Mouse (Mus musculus) stomach, embryonic 15.5 days (tissue): Measurements from ENCODE around the gene Ccdc85b. TPM values are rescaled to one million over a fixed set of nuclear protein-coding genes. Genes with fewer than 3 reads are reported as not detected.
"Not testable (repeated sequence)": the region's sequence is repeated elsewhere in the genome, so short reads cannot be mapped to it uniquely, and the experiment has no call there.

Experiments used
- ATAC-seq: fragments of 200-750 bp; cut with Nextera tagmentation; 2 replicates; pipeline ENCODE4 v1.8.0; 2017; ENCODE audit warnings: low read depth, moderate number of reproducible peaks, moderate TSS enrichment; ENCODE audit not compliant: insufficient read depth, low FRiP score
- H3K27ac ChIP-seq: fragments of 300-500 bp; sonication (generic); 2 replicates; pipeline ENCODE4 v1.5.1; 2015; ENCODE audit warnings: mild to moderate bottlenecking, inconsistent platforms
- H3K27me3 ChIP-seq: fragments of 300-500 bp; sonication (generic); replicated peaks from 2 replicates; pipeline ENCODE4 v1.6.1; 2015; ENCODE audit warnings: inconsistent platforms
- H3K36me3 ChIP-seq: fragments of 300-500 bp; sonication (generic); 2 replicates; pipeline ENCODE4 v1.6.1; 2015; ENCODE audit warnings: inconsistent platforms
- H3K4me1 ChIP-seq: fragments of 300-500 bp; sonication (generic); 2 replicates; pipeline ENCODE4 v1.6.1; 2015; ENCODE audit warnings: inconsistent platforms
- H3K4me2 ChIP-seq: fragments of 300-500 bp; sonication (generic); 2 replicates; pipeline ENCODE4 v1.6.1; 2015; ENCODE audit warnings: mild to moderate bottlenecking, inconsistent platforms
- H3K4me3 ChIP-seq: fragments of 300-500 bp; sonication (generic); replicated peaks from 2 replicates; pipeline ENCODE4 v1.5.1; 2015; ENCODE audit warnings: inconsistent platforms
- H3K9ac ChIP-seq: fragments of 300-500 bp; sonication (generic); 2 replicates; pipeline ENCODE4 v1.6.1; 2015; ENCODE audit warnings: inconsistent platforms
- H3K9me3 ChIP-seq: fragments of 300-500 bp; sonication (generic); 2 replicates; pipeline ENCODE4 v1.6.1; 2016; ENCODE audit warnings: inconsistent platforms
- WGBS: fragments of 180-500 bp; shearing (Covaris S2); methylation state at CpG from one replicate; pipeline ENCODE4 v1.1.7; 2015; 5-methylcytosine and 5-hydroxymethylcytosine counted together
- polyA plus RNA-seq: library from polyadenylated mRNA; unstranded; fragments of >200 nt; fragmentation: Nextera tagmentation; extraction: Ambion mirVana; gene quantifications from 2 replicates; pipeline ENCODE4 v1.2.1, GENCODE M21; 2015

The Ccdc85b gene
- polyA plus RNA-seq, 1 experiment from 2014 or later = 11.9 TPM

DNA sequence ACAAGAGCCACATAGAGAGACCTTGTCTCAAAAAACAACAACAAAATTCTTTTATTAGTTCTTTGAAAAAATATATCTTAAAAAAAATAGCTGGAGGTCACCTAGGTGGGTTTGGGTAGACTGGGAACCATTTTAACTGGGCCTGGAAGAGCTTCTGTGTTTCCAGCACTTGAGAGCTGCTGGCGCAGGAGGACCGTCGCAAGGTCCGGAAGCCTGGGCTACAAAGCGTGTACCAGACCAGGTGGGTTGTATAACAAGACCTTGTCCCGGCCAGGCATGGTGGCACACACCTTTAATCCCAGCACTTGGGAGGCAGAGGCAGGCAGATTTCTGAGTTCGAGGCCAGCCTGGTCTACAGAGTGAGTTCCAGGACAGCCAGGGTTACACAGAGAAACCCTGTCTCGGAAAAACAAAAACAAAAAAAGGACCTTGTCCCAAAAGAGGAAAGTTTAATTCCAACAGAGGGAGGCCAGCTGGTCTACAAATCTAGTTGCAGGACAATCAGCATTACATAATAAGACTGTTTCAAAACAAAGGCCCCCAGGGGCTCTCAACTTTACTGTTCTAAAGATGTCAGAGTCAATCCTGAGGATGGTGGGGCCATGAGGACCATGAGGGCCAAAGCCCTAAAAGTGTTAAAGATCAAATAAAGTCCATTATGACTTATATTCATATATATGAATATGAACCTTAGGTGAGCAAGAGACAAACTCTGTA is 38.8 kb downstream of the Ccdc85b start:
- Histone ChIP-seq H3K27me3 (no peaks in the 10 kb centered on the region), H3K9me3 (no peaks in the 10 kb centered on the region), H3K4me3 (no peak overlapping the region), H3K9ac (no peak overlapping the region), H3K4me1 (peaks cover 12% of the 10 kb centered on the region), H3K27ac (no peak overlapping the region), H3K4me2 (no peak overlapping the region), H3K36me3 (peaks cover 13% of the 10 kb centered on the region)
- ATAC-seq = no peak
- 91% methylated on average over 8 of the region's 8 CpGs for WGBS

DNA sequence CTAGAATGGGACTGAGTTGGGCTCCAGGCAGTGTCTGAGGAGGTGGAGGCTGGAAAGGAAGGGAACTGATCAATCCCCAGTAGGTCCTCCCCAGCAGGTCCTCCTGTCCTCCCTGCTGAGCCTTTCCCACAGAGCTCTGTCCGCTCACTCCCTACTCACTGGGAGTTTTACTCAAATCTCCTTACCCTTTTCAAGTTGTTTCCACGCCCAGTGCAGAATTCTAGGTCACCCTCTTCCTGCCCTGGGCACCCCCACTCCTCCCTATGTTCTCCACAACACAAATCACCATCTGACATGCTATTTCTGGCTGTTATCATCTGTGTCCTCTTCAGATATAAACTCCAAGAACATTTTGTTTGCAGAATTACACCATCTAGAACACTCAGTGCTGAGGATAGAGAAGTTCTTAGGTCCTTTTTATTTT is 43.1 kb downstream of the Ccdc85b start:
- no peak for ATAC-seq
- no peak overlapping the region for H3K27ac ChIP-seq
- H3K4me2 ChIP-seq = no peak overlapping the region
- H3K4me1 ChIP-seq = 0 out of 2 replicates have a peak, but pooled peaks cover 4% of the 10 kb centered on the region
- no peaks in the 10 kb centered on the region for H3K36me3 ChIP-seq
- H3K4me3 ChIP-seq = no peak overlapping the region
- 48% methylated on average over 2 of the region's 2 CpGs for WGBS
- H3K27me3 ChIP-seq = no peaks in the 10 kb centered on the region
- H3K9me3 ChIP-seq = no peaks in the 10 kb centered on the region
- H3K9ac ChIP-seq = no peak overlapping the region

DNA sequence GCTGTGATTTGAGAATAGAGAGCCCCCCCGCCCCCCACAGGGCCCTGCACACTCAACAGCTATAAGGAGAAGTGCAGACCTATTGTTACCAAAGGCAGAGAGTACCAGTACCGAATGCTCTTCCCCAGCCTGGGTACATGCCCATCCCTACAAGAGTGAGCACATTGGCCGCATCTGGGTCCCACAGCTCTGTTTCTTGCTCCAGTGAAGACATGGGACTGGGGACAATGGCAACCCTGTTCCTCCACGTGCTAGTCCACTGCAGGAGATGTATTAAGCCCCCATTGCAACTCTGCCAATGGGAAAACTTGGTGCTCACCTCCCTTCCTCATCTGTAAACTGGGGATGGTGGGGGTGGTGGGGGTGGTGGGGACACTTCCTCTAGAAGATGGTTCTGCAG is 43.9 kb downstream of the Ccdc85b start:
- no peaks in the 10 kb centered on the region for H3K9me3 ChIP-seq
- H3K4me1 ChIP-seq = 0 out of 2 replicates have a peak, but pooled peaks cover 4% of the 10 kb centered on the region
- no peak for ATAC-seq
- H3K36me3 ChIP-seq = no peaks in the 10 kb centered on the region
- no peaks in the 10 kb centered on the region for H3K27me3 ChIP-seq
- no peak overlapping the region for H3K4me2 ChIP-seq
- H3K27ac ChIP-seq = no peak overlapping the region
- H3K4me3 ChIP-seq = no peak overlapping the region
- H3K9ac ChIP-seq = no peak overlapping the region
- WGBS = 80% methylated on average over 4 of the region's 4 CpGs

DNA sequence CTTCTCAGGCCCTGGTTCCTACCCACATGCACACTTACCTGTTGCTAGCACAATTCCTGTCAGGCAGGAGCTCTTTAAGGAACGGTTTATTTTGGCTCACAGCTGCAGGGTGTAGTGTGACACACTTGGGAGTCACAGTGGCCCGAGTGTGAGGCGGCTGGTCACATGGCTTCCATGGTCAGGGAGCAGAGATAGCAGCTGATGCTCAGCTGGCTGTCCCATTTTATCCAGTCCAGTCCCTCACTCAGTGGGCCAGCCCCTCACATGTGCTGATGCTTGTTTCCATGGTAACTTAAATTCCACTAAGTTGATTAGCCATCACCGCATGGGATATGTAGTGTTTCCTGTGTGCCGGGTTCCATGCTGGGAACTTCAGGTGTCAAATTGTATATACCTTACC is 45.7 kb downstream of the Ccdc85b start:
- Histone ChIP-seq H3K27me3 (no peaks in the 10 kb centered on the region), H3K9ac (no peak overlapping the region), H3K4me3 (no peak overlapping the region), H3K27ac (no peak overlapping the region), H3K4me1 (peaks cover 4% of the 10 kb centered on the region; the same call in 1 of the 2 replicates), H3K36me3 (no peaks in the 10 kb centered on the region), H3K9me3 (no peaks in the 10 kb centered on the region), H3K4me2 (no peak overlapping the region)
- 69% methylated on average over 5 of the region's 5 CpGs for WGBS
- no peak for ATAC-seq

DNA sequence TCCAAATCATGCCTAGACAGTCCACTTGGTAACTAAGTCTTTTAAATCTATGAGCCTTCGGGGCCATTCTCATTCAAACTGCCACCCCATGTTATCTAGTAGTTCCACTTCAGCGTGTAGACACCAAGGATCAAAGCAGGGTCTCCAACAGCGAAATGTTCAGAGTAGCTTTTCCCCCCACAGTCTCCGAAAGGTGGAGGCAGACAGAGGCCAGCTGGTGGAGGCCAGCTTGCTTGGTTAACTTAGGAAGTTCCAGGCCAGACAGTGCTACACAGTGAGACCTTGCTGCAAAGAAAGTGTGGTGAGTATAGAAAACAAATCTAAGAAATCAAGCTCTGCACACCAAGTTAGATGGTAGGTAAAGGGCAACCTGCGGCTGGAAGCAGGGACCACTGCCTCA is 47.1 kb downstream of the Ccdc85b start:
- no peak for ATAC-seq
- Histone ChIP-seq H3K27ac (no peak overlapping the region), H3K9ac (no peak overlapping the region), H3K4me1 (peaks cover 4% of the 10 kb centered on the region; the same call in 1 of the 2 replicates), H3K4me2 (no peak overlapping the region), H3K27me3 (no peaks in the 10 kb centered on the region), H3K36me3 (no peaks in the 10 kb centered on the region), H3K9me3 (no peaks in the 10 kb centered on the region), H3K4me3 (no peak overlapping the region)
- 81% methylated on average over 5 of the region's 5 CpGs for WGBS

DNA sequence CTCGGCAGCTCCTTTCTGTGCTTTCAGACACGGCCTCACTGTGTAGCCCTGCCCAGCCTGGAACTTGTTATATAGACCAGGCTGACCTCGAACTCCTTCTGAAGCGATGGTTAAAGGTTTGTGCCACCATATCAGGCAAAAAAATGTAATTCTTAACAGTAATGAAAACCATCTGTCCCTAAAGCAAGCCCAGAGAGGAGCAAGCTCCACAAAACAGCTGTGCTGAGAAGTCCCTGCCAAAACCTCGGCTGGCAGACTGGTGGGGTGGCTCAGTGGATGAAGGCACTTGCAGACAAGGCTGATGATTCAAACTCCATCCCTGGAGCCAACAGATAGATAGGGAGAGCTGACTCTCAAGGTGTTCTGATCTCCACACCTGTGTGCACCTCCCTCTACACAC is 48.6 kb downstream of the Ccdc85b start:
- no peak overlapping the region for H3K4me2 ChIP-seq
- WGBS = 67% methylated on average over 5 of the region's 5 CpGs
- H3K27me3 ChIP-seq = no peaks in the 10 kb centered on the region
- no peak for ATAC-seq
- H3K4me3 ChIP-seq = no peak overlapping the region
- no peaks in the 10 kb centered on the region for H3K9me3 ChIP-seq
- H3K27ac ChIP-seq = no peak overlapping the region
- no peaks in the 10 kb centered on the region for H3K36me3 ChIP-seq
- H3K4me1 ChIP-seq = peaks cover 4% of the 10 kb centered on the region; the same call in 1 of the 2 replicates
- no peak overlapping the region for H3K9ac ChIP-seq

DNA sequence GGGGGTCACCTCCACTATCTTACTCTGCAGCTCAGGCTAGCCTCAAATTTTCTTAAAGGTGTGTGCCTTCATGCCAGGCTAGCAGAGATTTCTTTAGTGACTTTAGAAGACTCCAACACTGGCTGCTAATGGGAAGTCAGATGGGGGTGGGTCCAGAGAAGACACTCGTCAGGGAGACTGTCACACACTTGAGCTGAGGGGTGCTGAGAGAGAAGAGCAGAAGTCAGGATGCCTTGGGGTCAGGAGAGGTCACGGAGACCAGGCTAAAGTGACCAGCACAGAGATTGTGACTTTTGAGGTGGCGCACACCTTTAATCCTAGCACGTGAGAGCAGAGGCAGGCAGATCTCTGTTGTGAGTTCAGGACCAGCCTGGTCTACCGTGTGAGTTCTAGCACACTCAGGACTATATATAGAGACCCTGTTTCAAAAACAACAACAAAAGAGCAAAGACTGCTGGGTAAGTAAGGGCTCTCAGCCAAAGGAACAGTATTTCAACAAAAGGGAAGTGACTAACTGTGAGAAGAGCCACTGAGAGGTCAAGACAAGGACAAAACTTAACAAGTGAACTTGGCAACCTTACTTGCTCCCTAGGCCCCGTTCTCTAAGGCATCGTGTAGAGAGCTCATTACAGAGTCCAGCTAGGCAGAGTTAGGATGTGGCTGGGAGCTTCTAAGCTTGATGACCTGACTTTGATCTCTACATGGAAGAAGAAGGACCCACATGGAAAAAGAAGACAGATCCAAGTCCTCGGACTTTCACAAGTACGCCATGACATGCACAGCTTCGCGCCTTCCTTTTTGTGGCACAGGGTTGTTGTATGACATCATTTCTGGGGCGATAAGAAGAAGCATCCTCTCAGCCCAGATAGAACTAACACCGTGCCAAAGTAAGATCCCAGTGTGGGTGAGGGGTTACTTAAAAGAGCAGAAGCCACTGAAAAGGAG is 49.4 kb downstream of the Ccdc85b start:
- Histone ChIP-seq H3K4me3 (no peak overlapping the region), H3K9ac (no peak overlapping the region), H3K4me2 (no peak overlapping the region), H3K27me3 (no peaks in the 10 kb centered on the region), H3K9me3 (no peaks in the 10 kb centered on the region), H3K36me3 (no peaks in the 10 kb centered on the region), H3K27ac (no peak overlapping the region), H3K4me1 (peaks cover 4% of the 10 kb centered on the region; the same call in 1 of the 2 replicates)
- WGBS = 85% methylated on average over 13 of the region's 13 CpGs
- no peak for ATAC-seq

DNA sequence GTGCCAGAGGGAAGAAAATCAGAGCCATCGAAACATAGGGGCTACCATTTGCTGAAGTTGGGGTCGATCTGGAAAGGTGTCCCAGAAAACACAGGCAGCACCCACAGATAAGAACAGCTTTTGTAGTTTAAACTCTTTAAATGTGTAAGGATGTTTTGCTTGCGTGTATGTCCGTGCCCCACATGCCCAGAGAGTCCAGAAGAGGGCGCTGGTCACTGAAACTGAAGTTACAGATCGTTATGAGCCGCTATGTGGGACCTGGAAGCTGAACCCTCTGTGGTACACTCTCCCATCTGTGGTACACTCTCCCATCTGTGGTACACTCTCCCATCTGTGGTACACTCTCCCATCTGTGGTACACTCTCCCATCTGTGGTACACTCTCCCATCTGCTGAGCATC is 50.6 kb downstream of the Ccdc85b start:
- ATAC-seq = peak; percentile 42
- 9% methylated on average over 7 of the region's 7 CpGs for WGBS
- H3K4me2 ChIP-seq = peak overlapping the region; percentile 68
- no peaks in the 10 kb centered on the region for H3K36me3 ChIP-seq
- H3K27me3 ChIP-seq = no peaks in the 10 kb centered on the region
- H3K9me3 ChIP-seq = no peaks in the 10 kb centered on the region
- peak overlapping the region; percentile 56 for H3K4me3 ChIP-seq
- H3K9ac ChIP-seq = peak overlapping the region; percentile 41
- H3K4me1 ChIP-seq = peaks cover 4% of the 10 kb centered on the region; the same call in 1 of the 2 replicates
- peak overlapping the region; percentile 93 for H3K27ac ChIP-seq

DNA sequence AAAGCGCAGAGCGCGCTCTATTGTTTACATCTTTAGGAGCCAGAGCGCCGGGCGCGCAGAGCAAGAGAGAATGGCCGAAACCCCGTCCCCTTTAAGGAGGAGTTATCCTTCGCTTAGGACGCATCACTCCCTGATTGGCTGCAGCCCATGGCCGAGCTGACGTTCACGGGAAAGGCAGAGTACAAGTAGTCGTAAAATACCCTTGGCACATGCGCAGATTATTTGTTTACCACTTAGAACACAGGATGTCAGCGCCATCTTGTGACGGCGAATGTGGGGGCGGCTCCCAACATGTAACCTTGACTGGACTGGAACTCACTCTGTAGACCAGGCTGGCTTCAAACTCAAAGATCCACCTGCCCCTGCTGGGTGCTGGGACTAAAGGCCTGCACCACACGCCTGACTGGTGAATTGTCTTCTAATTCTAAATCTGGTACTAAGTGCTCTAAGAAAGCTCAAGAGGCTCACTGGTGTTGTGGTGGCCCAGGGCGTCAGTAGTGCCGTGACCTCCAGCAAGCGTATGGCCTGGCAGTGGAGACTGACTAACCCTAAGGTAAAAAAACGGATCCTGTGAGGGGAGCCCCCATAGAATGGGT is 51.1 kb downstream of the Ccdc85b start:
- H3K4me2 ChIP-seq = peak overlapping the region; percentile 68
- H3K27me3 ChIP-seq, H3K36me3 ChIP-seq, H3K4me1 ChIP-seq, H3K9me3 ChIP-seq: not testable (repeated sequence)
- WGBS = 13% methylated on average over 25 of the region's 25 CpGs
- peak; percentile 79 for ATAC-seq
- H3K4me3 ChIP-seq = peak overlapping the region; percentile 56
- peak overlapping the region; percentile 41 for H3K9ac ChIP-seq
- H3K27ac ChIP-seq = peak overlapping the region; percentile 93

DNA sequence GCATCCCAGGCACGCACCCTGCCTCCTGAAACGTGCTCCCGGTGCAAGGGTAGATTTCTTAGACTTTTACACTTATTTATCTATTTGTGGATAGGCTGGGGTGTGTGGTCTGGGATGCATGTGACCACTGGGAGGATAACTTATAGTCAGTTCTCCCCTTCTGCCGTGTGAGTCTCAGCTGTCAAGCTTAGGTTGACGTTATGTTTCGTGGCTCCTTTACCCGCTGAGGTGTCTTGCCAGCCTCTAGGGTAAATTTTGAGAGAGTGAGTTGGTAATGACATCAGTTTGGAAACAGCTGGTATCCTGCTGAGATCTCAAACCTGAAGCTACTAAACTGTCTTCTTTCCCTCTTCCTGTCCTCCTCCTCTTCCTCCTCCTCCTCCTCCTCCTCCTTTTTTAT is 51.8 kb downstream of the Ccdc85b start:
- H3K36me3 ChIP-seq = no peaks in the 10 kb centered on the region
- no peaks in the 10 kb centered on the region for H3K27me3 ChIP-seq
- peak overlapping the region; percentile 35 for H3K4me3 ChIP-seq
- WGBS = 26% methylated on average over 7 of the region's 7 CpGs
- H3K4me1 ChIP-seq = no peaks in the 10 kb centered on the region; the same call in 1 of the 2 replicates
- no peaks in the 10 kb centered on the region for H3K9me3 ChIP-seq
- no peak overlapping the region for H3K27ac ChIP-seq
- no peak for ATAC-seq
- H3K4me2 ChIP-seq = peak overlapping the region; percentile 48
- H3K9ac ChIP-seq = no peak overlapping the region
